Mouse (Mus musculus): ENCODE measurements around the gene Fermt3. TPM values are rescaled to one million over a fixed set of nuclear protein-coding genes. Genes with fewer than 3 reads are reported as not detected.
A peak's percentile ranks its signal among the peaks of the same experiment; 100 is the strongest.
"Not testable (repeated sequence)": the region's sequence is repeated elsewhere in the genome, so short reads cannot be mapped to it uniquely, and the experiment has no call there.

Gene Fermt3
- 10 to 100 TPM in 1 of 2 experiments, 1 to 10 TPM in 1; 9.8 to 10.1 TPM for total RNA-seq (2021)
- long read RNA-seq, experiment 1, transcript Fermt3-201 (15 exons, 2,587 nt): major isoform, 5 of 19 reads
- long read RNA-seq, experiment 1, partial matches to known transcripts: 6 of 19 reads
- long read RNA-seq, experiment 1, other reads (novel, unspliced or antisense): 8 of 19 reads
- long read RNA-seq, experiment 2, partial matches to known transcripts: 0 of 7 reads
- long read RNA-seq, experiment 2, other reads (novel, unspliced or antisense): 5 of 7 reads

- DNase-seq: peak; percentile 38
Measured at GRCm38 (mm10) chr19:7019191-7019590, at the start of gene Fermt3. Gene Fermt3, minus strand, starts transcription at chr19:7019469.

- DNase-seq: peak; percentile 91
Measured at GRCm38 (mm10) chr19:7068136-7068535, 48.9 kb upstream of the Fermt3 start.

- no peak for DNase-seq
Measured at GRCm38 (mm10) chr19:7067344-7068050, 48.2 kb upstream of the Fermt3 start.

GRCm38 (mm10) chr19:7066828-7067342 is 47.6 kb upstream of the Fermt3 start:
- no peak for DNase-seq

- DNase-seq: no peak
Measured at GRCm38 (mm10) chr19:7066034-7066827, 47.0 kb upstream of the Fermt3 start.

GRCm38 (mm10) chr19:7064571-7064970 is 45.3 kb upstream of the Fermt3 start:
- DNase-seq: peak; percentile 92

GRCm38 (mm10) chr19:7062916-7063315 is 43.6 kb upstream of the Fermt3 start:
- DNase-seq: no peak

GRCm38 (mm10) chr19:7062110-7062509 is 42.8 kb upstream of the Fermt3 start:
- no peak for DNase-seq

- DNase-seq: no peak
Measured at GRCm38 (mm10) chr19:7058541-7058940, 39.3 kb upstream of the Fermt3 start.

- DNase-seq: peak; percentile 92
Measured at GRCm38 (mm10) chr19:7057722-7058207, 38.5 kb upstream of the Fermt3 start.

GRCm38 (mm10) chr19:7057126-7057721 is 38.0 kb upstream of the Fermt3 start:
- peak; percentile 82 for DNase-seq

GRCm38 (mm10) chr19:7056248-7057087 is 37.2 kb upstream of the Fermt3 start, which contains the start of gene Macrod1:
Gene Macrod1, plus strand, starts transcription at chr19:7056810.
- DNase-seq: peak; percentile 87

- no peak for DNase-seq
Measured at GRCm38 (mm10) chr19:7055173-7055572, 35.9 kb upstream of the Fermt3 start.

GRCm38 (mm10) chr19:7054772-7055171 is 35.5 kb upstream of the Fermt3 start:
- peak; percentile 42 for DNase-seq

GRCm38 (mm10) chr19:7053382-7053781 is 34.1 kb upstream of the Fermt3 start:
- DNase-seq: not testable (repeated sequence)

- no peak for DNase-seq
Measured at GRCm38 (mm10) chr19:7044706-7045105, 25.4 kb upstream of the Fermt3 start.

- DNase-seq: no peak
Measured at GRCm38 (mm10) chr19:7044279-7044678, 25.0 kb upstream of the Fermt3 start.

- DNase-seq: no peak
Measured at GRCm38 (mm10) chr19:7041171-7041570, 21.9 kb upstream of the Fermt3 start.

- no peak for DNase-seq
Measured at GRCm38 (mm10) chr19:7040637-7041130, 21.4 kb upstream of the Fermt3 start.

- peak; percentile 98 for DNase-seq
Measured at GRCm38 (mm10) chr19:7039841-7040636, 20.8 kb upstream of the Fermt3 start, which contains the start of gene Stip1. Gene Stip1, minus strand, starts transcription at chr19:7039967.

Measured in adrenal gland, postnatal 10 days (tissue).